Mouse (Mus musculus) thymus, adult 2 months (tissue): ENCODE data around the gene Itgb4. TPM values are rescaled to one million over a fixed set of nuclear protein-coding genes. Genes with fewer than 3 reads are reported as not detected.
"Not testable (repeated sequence)": the region's sequence is repeated elsewhere in the genome, so short reads cannot be mapped to it uniquely, and the experiment has no call there.

Experiments
- DNase-seq: peaks from one replicate; pipeline ENCODE4 v3.0.0; 2021
- H3K27ac ChIP-seq: fragments of 200-500 bp; 2 replicates; pipeline ENCODE4 v1.5.1; 2012; ENCODE audit warnings: low read length, control low read depth; ENCODE audit not compliant: control insufficient read depth, insufficient read depth
- H3K27me3 ChIP-seq: fragments of 200-500 bp; 2 replicates; pipeline ENCODE4 v1.6.1; 2012; ENCODE audit warnings: mild to moderate bottlenecking, low read length, moderate library complexity, mixed read lengths; ENCODE audit not compliant: control insufficient read depth, insufficient read depth
- H3K36me3 ChIP-seq: fragments of 200-500 bp; 2 replicates; pipeline ENCODE4 v1.6.1; 2012; ENCODE audit warnings: mild to moderate bottlenecking, low read length, moderate library complexity; ENCODE audit not compliant: control insufficient read depth, insufficient read depth
- H3K4me1 ChIP-seq: fragments of 200-500 bp; replicated peaks from 2 replicates; pipeline ENCODE4 v1.6.1; 2012; ENCODE audit warnings: low read length; ENCODE audit not compliant: control insufficient read depth, insufficient read depth
- H3K4me3 ChIP-seq: fragments of 200-500 bp; 2 replicates; pipeline ENCODE4 v1.5.1; 2012; ENCODE audit warnings: mild to moderate bottlenecking, low read length, control low read depth, moderate library complexity; ENCODE audit not compliant: control insufficient read depth, insufficient read depth
- CTCF ChIP-seq: fragments of 200-500 bp; IDR thresholded peaks from 2 replicates; pipeline ENCODE4 v1.5.1; 2012; ENCODE audit warnings: mild to moderate bottlenecking, control low read depth, low read length, moderate library complexity, borderline replicate concordance; ENCODE audit not compliant: control insufficient read depth, poor library complexity, insufficient read depth; ENCODE audit errors: extremely low read depth
- POLR2A ChIP-seq: fragments of 200-500 bp; IDR thresholded peaks from 2 replicates; pipeline ENCODE4 v1.6.1; 2012; ENCODE audit warnings: mild to moderate bottlenecking, low read length, control low read depth, moderate library complexity; ENCODE audit not compliant: control insufficient read depth, poor library complexity, insufficient read depth; ENCODE audit errors: extremely low read depth
- WGBS: fragments of 180-500 bp; shearing (Covaris S2); methylation state at CpG from one replicate; pipeline ENCODE4 v1.1.7; 2018; 5-methylcytosine and 5-hydroxymethylcytosine counted together
- polyA plus RNA-seq: library from polyadenylated mRNA; depleted of rRNA; stranded (reverse); fragments of >200 nt; gene quantifications from 2 replicates; pipeline ENCODE4 v1.2.3, GENCODE M21; 2012

Itgb4 gene
- polyA plus RNA-seq, 1 experiment, result 20.8 TPM

GRCm38 (mm10) chr11:116010146-116010545 is 35.6 kb downstream of the Itgb4 start:
- no peak for TF ChIP-seq POLR2A
- TF ChIP-seq CTCF, result no peak
- Histone ChIP-seq H3K4me1 (peaks cover 20% of the 10 kb centered on the region), H3K36me3 (no peaks in the 10 kb centered on the region), H3K4me3 (no peak overlapping the region), H3K27ac (no peak overlapping the region), H3K27me3 (no peaks in the 10 kb centered on the region)
- DNase-seq, result no peak
- 97% methylated on average over 8 of the region's 8 CpGs for WGBS

GRCm38 (mm10) chr11:116010948-116011347 is 36.4 kb downstream of the Itgb4 start:
- H3K27ac ChIP-seq, result no peak overlapping the region
- WGBS, result 94% methylated on average over 5 of the region's 5 CpGs
- H3K4me1 ChIP-seq, result peaks cover 15% of the 10 kb centered on the region
- TF ChIP-seq POLR2A (no peak), CTCF (no peak)
- no peaks in the 10 kb centered on the region for H3K36me3 ChIP-seq
- DNase-seq, result no peak
- H3K27me3 ChIP-seq, result no peaks in the 10 kb centered on the region
- H3K4me3 ChIP-seq, result no peak overlapping the region

GRCm38 (mm10) chr11:116011529-116012261 is 37.2 kb downstream of the Itgb4 start:
- Histone ChIP-seq H3K27ac (peak overlapping the region; percentile 77; the same call in 1 of the 2 replicates), H3K36me3 (no peaks in the 10 kb centered on the region), H3K4me3 (peak overlapping the region; percentile 87), H3K27me3 (no peaks in the 10 kb centered on the region), H3K4me1 (peaks cover 15% of the 10 kb centered on the region)
- WGBS, result 48% methylated on average over 14 of the region's 14 CpGs
- no peak for DNase-seq
- TF ChIP-seq POLR2A (no peak), CTCF (no peak)

DNA sequence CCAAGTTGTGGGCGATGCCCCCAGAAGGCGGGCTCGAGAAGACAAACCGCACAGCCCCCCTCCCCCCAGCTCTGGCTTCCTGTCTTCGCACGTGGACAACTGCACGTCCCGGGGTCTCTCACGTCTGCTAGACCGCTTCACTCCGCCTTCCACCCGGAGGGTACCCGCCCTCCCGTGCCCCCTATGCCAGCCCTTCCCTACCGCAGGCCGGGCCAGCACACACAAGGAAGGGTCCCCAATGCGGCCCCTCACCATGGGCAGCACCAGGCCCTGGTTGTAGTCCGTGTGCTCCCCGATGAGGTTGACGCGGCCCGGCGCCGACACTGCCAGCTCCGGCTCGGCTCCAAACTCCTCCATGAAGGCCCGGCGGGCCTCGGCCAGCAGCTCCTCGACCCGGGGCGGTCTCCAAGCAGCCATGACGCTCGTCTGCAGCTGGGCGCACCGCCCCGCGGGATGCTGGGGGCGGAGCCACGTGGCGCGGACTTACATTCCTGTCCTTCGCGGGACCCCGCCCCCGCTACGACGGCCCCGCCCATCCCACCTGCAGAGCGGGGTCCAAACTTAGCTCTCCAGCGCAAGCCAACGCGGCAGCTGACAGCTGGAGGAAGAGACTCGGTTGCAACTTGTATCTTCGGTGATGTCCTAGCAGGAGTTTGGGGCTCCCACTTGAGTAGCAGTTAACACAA is 37.9 kb downstream of the Itgb4 start, which contains the start of gene Galk1:
Gene Galk1 (minus strand): TSS at position 458 of the 686 bp plus-strand sequence.
- no peaks in the 10 kb centered on the region for H3K27me3 ChIP-seq
- H3K27ac ChIP-seq, result peak within 1 kb of the TSS; percentile 80
- peak; percentile 95 for DNase-seq
- TF ChIP-seq POLR2A (peak; percentile 61; the same call in 1 of the 2 replicates), CTCF (no peak)
- peaks cover 15% of the 10 kb centered on the region for H3K4me1 ChIP-seq
- peak within 1 kb of the TSS; percentile 87 for H3K4me3 ChIP-seq
- no peaks in the 10 kb centered on the region for H3K36me3 ChIP-seq
- under 1% methylated on average over 55 of the region's 55 CpGs for WGBS

- no peak overlapping the region for H3K27ac ChIP-seq
Observed at GRCm38 (mm10) chr11:116014821-116015220, 40.3 kb downstream of the Itgb4 start.

DNA sequence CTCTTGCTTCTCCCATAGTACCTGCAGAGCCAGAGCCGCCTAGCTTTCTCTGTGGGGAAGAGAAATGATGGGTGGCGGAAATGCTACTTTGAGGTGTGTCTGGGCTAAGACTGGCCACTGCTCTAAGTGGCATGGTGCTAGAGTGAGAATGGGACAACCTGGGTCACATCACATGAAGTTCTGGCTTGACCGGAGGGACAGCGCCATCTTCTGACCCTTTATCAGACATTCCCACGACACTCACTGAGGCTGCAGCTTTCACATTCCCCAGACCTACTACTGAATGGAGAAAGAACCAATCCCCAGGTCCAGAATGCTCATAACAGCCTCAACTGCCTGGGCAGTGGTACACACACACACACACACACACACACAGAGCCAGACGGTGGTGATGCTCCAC is 43.6 kb downstream of the Itgb4 start:
- H3K36me3 ChIP-seq, result peaks cover 15% of the 10 kb centered on the region
- 50% methylated on average over 6 of the region's 6 CpGs for WGBS
- peaks cover 2% of the 10 kb centered on the region for H3K4me1 ChIP-seq
- no peak overlapping the region for H3K4me3 ChIP-seq
- no peak for TF ChIP-seq POLR2A
- TF ChIP-seq CTCF, result no peak
- no peaks in the 10 kb centered on the region for H3K27me3 ChIP-seq
- DNase-seq, result peak; percentile 42
- no peak overlapping the region for H3K27ac ChIP-seq

More at GRCm38 (mm10) chr11:116014821-116015220, 40.3 kb downstream of the Itgb4 start:
- no peak overlapping the region for H3K4me3 ChIP-seq
- 94% methylated on average over 8 of the region's 8 CpGs for WGBS
- DNase-seq, result no peak
- H3K4me1 ChIP-seq, result peaks cover 11% of the 10 kb centered on the region
- H3K36me3 ChIP-seq, result no peaks in the 10 kb centered on the region
- no peaks in the 10 kb centered on the region for H3K27me3 ChIP-seq
- TF ChIP-seq POLR2A (no peak), CTCF (no peak)

GRCm38 (mm10) chr11:116018867-116019266 is 44.4 kb downstream of the Itgb4 start:
- not testable (repeated sequence) for H3K4me3 ChIP-seq, H3K4me1 ChIP-seq, DNase-seq, H3K27me3 ChIP-seq, H3K27ac ChIP-seq
- WGBS, result 96% methylated on average over 4 of the region's 4 CpGs
- H3K36me3 ChIP-seq, result peaks cover 20% of the 10 kb centered on the region
